Mouse (Mus musculus) spleen, adult 2 months (tissue): ENCODE measurements around the gene Sf3b3. TPM values are rescaled to one million over a fixed set of nuclear protein-coding genes. Genes with fewer than 3 reads are reported as not detected.

Experiments used
- DNase-seq, 2 experiments: peaks; one replicate each; pipeline versions ENCODE4 v3.0.0 to v3.0.0-alpha.2; 2012 to 2021; ENCODE audit warnings: low spot score in 2 of 2, low read depth in 1 of 2
- H3K27ac ChIP-seq: fragments of 200-500 bp; 2 replicates; pipeline ENCODE4 v1.5.1; 2012; ENCODE audit warnings: low read length, inconsistent platforms; ENCODE audit not compliant: insufficient read depth
- H3K27me3 ChIP-seq: fragments of 200-500 bp; 2 replicates; pipeline ENCODE4 v1.6.1; 2012; ENCODE audit warnings: mild to moderate bottlenecking, moderate library complexity, low read length, inconsistent platforms; ENCODE audit not compliant: control insufficient read depth, insufficient read depth
- H3K36me3 ChIP-seq: fragments of 200-500 bp; 2 replicates; pipeline ENCODE4 v1.6.1; 2012; ENCODE audit warnings: mild to moderate bottlenecking, low read length, inconsistent platforms; ENCODE audit not compliant: control insufficient read depth, insufficient read depth
- H3K4me1 ChIP-seq: fragments of 200-500 bp; 2 replicates; pipeline ENCODE4 v1.6.1; 2011; ENCODE audit warnings: inconsistent platforms; ENCODE audit not compliant: control insufficient read depth, insufficient read depth, insufficient read length
- H3K4me3 ChIP-seq: fragments of 200-500 bp; 2 replicates; pipeline ENCODE4 v1.5.1; 2011; ENCODE audit warnings: mild to moderate bottlenecking, inconsistent platforms; ENCODE audit not compliant: insufficient read depth, insufficient read length; ENCODE audit errors: extremely low read depth
- CTCF ChIP-seq: fragments of 200-500 bp; IDR thresholded peaks from 2 replicates; pipeline ENCODE4 v1.5.1; 2011; ENCODE audit warnings: mild to moderate bottlenecking, inconsistent platforms; ENCODE audit not compliant: insufficient read depth, insufficient read length, insufficient replicate concordance; ENCODE audit errors: extremely low read depth
- POLR2A ChIP-seq: fragments of 200-500 bp; IDR thresholded peaks from 2 replicates; pipeline ENCODE4 v1.6.1; 2011; ENCODE audit warnings: low read depth, low read length, inconsistent platforms
- WGBS: fragments of 180-500 bp; shearing (Covaris S2); methylation state at CpG from one replicate; pipeline ENCODE4 v1.1.7; 2018; 5-methylcytosine and 5-hydroxymethylcytosine counted together
- polyA plus RNA-seq: library from polyadenylated mRNA; depleted of rRNA; stranded (reverse); fragments of >200 nt; gene quantifications from 2 replicates; pipeline ENCODE4 v1.2.3, GENCODE M21; 2012

The Sf3b3 gene
- polyA plus RNA-seq, 1 experiment = 30.5 TPM

DNA sequence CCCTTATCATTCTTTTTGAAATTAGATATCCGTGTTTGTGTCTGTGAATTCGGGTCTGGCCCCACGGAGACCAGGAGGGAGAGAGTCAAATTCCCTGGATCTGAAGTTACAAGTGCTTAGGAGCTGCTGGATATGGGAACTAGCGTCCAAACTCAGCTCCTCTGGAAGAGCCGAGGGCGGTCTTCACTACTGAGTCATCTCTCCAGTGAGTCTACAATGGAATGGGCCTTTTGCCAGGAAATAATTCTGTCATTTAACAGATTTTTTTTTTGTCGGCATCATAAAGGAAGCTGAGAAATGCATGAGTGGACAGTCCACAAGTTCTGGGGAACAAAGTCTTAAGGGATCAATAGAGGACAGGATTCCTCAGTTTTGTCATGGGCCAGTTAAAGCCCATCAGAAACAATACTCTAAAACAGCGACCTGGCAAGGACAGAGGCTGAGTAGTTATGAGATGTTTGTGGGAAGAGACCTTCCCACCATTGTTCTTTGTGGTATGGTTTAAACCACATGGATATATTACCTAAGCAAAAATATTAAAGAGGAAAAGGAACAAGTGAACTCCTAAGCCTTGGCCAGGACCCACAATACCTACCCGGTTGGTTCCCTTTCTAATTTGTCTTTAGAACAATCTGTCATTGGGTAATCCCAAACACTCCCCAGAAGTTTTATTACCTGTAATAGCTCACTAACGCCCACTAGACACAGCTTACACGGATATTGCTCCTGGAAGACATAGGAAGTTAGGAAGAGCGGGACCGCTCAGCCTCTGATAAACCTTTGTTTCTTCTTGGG, 66.5 kb downstream of the Sf3b3 start:
- no peak for DNase-seq
- 77% methylated on average over 13 of the region's 13 CpGs for WGBS

DNA sequence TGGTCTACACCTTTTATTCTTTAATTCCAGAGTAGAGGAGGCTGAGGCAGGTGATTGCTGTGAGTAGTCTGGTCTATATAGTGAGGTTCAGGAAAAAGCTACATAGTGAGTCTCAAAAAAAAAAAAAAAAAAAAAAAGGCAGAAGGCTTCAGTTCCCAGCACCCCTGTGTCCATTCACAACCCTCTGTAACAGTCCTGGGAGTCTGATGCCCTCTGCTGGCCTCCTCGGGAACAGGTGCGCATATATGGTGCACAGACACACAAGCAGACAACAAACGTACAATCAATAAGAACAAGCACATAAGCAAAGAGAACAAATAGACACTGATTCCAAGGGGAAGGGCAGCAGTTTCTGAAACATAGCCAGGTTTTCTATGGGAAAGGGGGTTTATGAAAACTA, 70.3 kb downstream of the Sf3b3 start:
- H3K36me3 ChIP-seq = no peaks in the 10 kb centered on the region
- H3K4me3 ChIP-seq = no peak overlapping the region
- H3K27ac ChIP-seq = no peak overlapping the region
- WGBS = 96% methylated on average over 3 of the region's 3 CpGs
- H3K4me1 ChIP-seq = no peaks in the 10 kb centered on the region
- no peaks in the 10 kb centered on the region for H3K27me3 ChIP-seq
- TF ChIP-seq CTCF (no peak), POLR2A (no peak)
- DNase-seq = no peak

More for the DNA sequence above, 66.5 kb downstream of the Sf3b3 start:
- Histone ChIP-seq H3K4me3 (no peak overlapping the region), H3K4me1 (no peaks in the 10 kb centered on the region), H3K36me3 (no peaks in the 10 kb centered on the region), H3K27me3 (no peaks in the 10 kb centered on the region), H3K27ac (no peak overlapping the region)
- TF ChIP-seq POLR2A (no peak), CTCF (no peak)

DNA sequence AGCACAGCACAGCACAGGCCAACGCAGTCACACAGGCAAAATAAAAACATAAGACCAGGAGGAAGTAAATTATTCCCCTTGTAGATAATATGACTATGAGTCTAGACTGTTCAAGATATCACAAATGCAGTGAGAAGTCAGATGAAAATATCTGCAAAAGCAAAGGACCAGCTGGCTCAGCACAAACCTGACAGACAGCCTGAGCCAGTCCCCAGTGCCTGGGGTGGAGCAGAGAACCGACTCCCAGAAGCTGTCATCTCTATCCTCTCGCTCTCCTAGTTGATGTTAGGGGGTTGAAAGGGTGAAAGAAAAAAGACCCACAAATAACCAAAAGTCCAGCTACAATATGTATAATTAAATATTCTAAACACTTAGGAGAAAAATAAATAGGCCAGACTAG, 70.9 kb downstream of the Sf3b3 start:
- no peaks in the 10 kb centered on the region for H3K27me3 ChIP-seq
- no peak for DNase-seq
- H3K4me1 ChIP-seq = no peaks in the 10 kb centered on the region
- no peak overlapping the region for H3K27ac ChIP-seq
- no peaks in the 10 kb centered on the region for H3K36me3 ChIP-seq
- H3K4me3 ChIP-seq = no peak overlapping the region
- WGBS = 92% methylated on average over 3 of the region's 3 CpGs
- TF ChIP-seq POLR2A (no peak), CTCF (no peak)

DNA sequence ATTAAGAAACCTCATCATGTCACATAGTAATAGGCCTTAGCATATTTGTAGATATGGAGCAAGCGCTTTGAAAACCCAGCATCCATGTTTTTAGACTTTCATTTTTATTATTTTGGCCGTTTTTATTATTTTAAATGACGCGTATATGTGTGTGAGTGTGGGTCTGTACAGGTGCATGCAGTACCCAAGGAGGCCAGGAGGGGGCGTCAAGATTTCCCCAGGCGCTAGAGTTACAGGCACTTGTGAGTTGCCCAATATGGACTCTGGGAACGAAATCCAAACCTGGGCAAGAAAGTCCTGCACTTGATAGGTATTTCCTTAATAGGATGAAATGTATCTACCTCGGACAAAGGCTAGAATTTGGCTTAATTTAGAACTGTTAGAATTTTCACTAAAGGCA, 71.3 kb downstream of the Sf3b3 start:
- Histone ChIP-seq H3K4me3 (no peak overlapping the region), H3K4me1 (no peaks in the 10 kb centered on the region), H3K36me3 (no peaks in the 10 kb centered on the region), H3K27ac (no peak overlapping the region), H3K27me3 (no peaks in the 10 kb centered on the region)
- no peak for DNase-seq
- no peak for TF ChIP-seq CTCF
- TF ChIP-seq POLR2A = no peak
- WGBS = 82% methylated on average over 8 of the region's 8 CpGs

DNA sequence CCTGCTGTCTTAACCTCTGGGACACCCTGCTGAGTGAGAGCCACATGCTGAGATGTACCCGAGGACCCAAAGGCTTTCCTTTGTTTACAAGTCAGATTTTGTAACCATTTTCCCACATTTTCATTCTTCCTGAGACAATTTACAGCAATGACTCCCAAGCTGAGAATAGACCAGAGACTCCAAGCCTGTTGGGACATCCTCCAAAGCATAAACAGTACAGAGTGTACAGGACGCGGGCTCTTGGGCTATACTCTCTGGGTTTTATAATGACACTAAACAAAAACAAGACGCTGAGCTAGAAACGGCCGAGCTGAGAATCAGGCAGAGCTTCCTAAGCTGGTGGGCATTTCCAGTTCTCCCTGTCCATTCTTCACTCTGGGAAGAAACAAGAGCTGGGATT, 71.9 kb downstream of the Sf3b3 start:
- Histone ChIP-seq H3K4me1 (no peaks in the 10 kb centered on the region), H3K36me3 (no peaks in the 10 kb centered on the region), H3K4me3 (no peak overlapping the region), H3K27ac (no peak overlapping the region), H3K27me3 (no peaks in the 10 kb centered on the region)
- no peak for DNase-seq
- TF ChIP-seq CTCF = no peak
- 85% methylated on average over 6 of the region's 6 CpGs for WGBS

DNA sequence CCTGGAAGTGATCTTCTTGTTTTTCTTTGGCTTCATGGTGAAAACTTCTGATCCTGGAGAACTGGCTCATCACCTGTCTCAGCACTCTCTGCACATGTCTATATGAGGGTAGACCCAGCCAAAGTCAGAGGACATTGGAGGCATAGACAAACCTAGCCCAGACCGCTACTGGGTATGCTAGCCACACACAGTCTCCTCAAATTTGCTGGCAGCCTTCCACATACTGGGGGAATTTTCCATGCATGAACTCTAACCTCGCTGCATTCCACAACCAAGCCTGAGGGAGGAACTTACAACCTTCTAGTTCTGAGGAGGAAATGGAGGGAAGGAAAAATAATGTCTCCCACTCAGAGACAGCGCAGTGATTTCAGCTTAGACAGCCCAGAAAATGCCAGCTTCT, 72.5 kb downstream of the Sf3b3 start:
- no peak overlapping the region for H3K4me3 ChIP-seq
- no peaks in the 10 kb centered on the region for H3K36me3 ChIP-seq
- WGBS = 88% methylated on average over 3 of the region's 3 CpGs
- TF ChIP-seq POLR2A (no peak), CTCF (no peak)
- H3K27me3 ChIP-seq = no peaks in the 10 kb centered on the region
- no peak for DNase-seq
- no peak overlapping the region for H3K27ac ChIP-seq
- H3K4me1 ChIP-seq = no peaks in the 10 kb centered on the region

DNA sequence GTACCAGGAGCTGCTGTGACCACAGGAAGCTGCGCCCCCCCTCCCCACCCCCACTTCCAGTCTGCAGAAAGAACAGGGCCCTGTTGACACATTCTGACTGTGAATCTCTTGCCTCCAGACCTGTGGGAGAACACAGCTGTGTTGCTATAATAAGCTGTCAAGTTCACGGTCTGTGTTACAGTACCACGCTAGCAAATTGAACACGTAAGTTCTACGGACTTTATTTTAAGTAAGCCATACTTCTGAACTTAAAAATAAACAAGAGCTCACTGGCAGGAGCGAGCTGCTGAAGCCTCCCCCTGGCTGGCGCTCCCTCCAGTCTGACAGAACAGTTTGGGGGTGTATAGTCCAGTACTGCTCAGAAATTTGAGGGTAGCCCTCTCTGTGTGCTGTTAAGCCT, 74.1 kb downstream of the Sf3b3 start:
- H3K4me3 ChIP-seq = no peak overlapping the region
- no peak for DNase-seq
- H3K27me3 ChIP-seq = no peaks in the 10 kb centered on the region
- no peak overlapping the region for H3K27ac ChIP-seq
- no peaks in the 10 kb centered on the region for H3K36me3 ChIP-seq
- H3K4me1 ChIP-seq = no peaks in the 10 kb centered on the region
- TF ChIP-seq POLR2A (no peak), CTCF (no peak)
- WGBS = 41% methylated on average over 7 of the region's 7 CpGs
